Mouse (Mus musculus): ENCODE measurements around the gene Fermt1.

- TF ChIP-seq CTCF (IDR thresholded peaks at IDR 0.05): no peak
- TF ChIP-seq POLR2A (IDR thresholded peaks at IDR 0.05; ENCODE audit: insufficient read depth, low read depth, low read length): no peak
These were observed 18.4 kb downstream of the Fermt1 start for GRCm38 (mm10) chr2:132927298-132927697.

Data from heart, adult 2 months (tissue).